Comparison of ENCODE assay signal across 14 mouse cellular contexts in the genomic region with DNA sequence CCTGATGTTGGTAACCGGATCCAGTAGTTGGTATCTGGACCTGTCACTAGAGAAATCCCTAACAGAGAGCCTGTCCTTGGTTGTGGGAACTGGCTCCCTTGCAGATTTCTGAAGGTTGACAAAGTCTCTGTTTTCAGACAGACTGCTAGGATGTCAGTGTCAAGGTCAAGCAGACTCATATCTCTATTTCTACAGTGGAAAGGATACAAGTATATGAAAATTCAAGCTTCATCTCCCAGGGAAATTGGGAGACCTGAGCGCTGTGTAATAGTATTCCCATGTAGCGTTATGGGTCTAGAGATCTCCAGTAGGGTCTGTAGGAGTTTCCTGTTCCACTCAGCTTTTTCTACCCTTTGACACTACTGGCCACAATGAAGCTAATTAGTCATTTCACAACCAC.
DNase-seq lines count a peak whose midpoint lies in the region.
"Had no signal": no experiment of that assay in that cellular context is flagged by ENCODE, and none has a peak within 500 bp of the region (broad histone marks: within the 10 kb centered on the region; RNA-seq: fewer than 3 reads in every experiment).

No protein-coding gene starts in this region.

- peak; percentile 65 for DNase-seq in adrenal gland, adult 2 months
- DNase-seq in adrenal gland, postnatal 4 days (ENCODE audit: low spot score in 2 of 2), result no peak
- DNase-seq in adrenal gland, adult 8-10 months, result peak; percentile 45
- peak; percentile 32 for DNase-seq in adrenal gland, postnatal 10 days
- DNase-seq in adrenal gland, postnatal 36 days, result peak; percentile 26 to 42
- DNase-seq in testis, postnatal 14 days (ENCODE audit: low spot score), result no peak
- DNase-seq in right cerebral cortex, adult 2 months (ENCODE audit: low spot score in 2 of 2), result no peak
- DNase-seq: cerebellum, adult 11 months; cerebellum, adult 18-20 months; cerebellum, adult 8-10 months; cerebellum, adult 9-11 months; cerebellum, postnatal 14 days; cerebellum, postnatal 36 days; forebrain, postnatal 0 days had no signal

Comparison
In these comparisons a context has a peak if more than half of its experiments do, and no peak if none do; other contexts are left out.
1. DNase-seq: peak in adrenal gland, adult 2 months (single experiment), adrenal gland, adult 8-10 months (single experiment), adrenal gland, postnatal 10 days (single experiment) and adrenal gland, postnatal 36 days (2 of 2); none in adrenal gland, postnatal 4 days (0 of 2), testis, postnatal 14 days (single experiment) and right cerebral cortex, adult 2 months (0 of 2).